Mouse (Mus musculus) thymus, postnatal 36 days (tissue): ENCODE data around the gene Mink1.

ENCODE experiments used
- DNase-seq, 2 experiments: peaks; one replicate each; pipeline ENCODE4 v3.0.0; 2022; ENCODE audit warnings: mixed read lengths in 2 of 2

Mink1 gene

GRCm38 (mm10) chr11:70654923-70655570, 92.4 kb downstream of the Mink1 start:
- DNase-seq, result peak; percentile 82 to 83

- peak; percentile 76 to 77 for DNase-seq
Measured at GRCm38 (mm10) chr11:70655571-70656455, 93.1 kb downstream of the Mink1 start.

- DNase-seq, result no peak
Measured at GRCm38 (mm10) chr11:70656456-70656927, 93.8 kb downstream of the Mink1 start.

DNA sequence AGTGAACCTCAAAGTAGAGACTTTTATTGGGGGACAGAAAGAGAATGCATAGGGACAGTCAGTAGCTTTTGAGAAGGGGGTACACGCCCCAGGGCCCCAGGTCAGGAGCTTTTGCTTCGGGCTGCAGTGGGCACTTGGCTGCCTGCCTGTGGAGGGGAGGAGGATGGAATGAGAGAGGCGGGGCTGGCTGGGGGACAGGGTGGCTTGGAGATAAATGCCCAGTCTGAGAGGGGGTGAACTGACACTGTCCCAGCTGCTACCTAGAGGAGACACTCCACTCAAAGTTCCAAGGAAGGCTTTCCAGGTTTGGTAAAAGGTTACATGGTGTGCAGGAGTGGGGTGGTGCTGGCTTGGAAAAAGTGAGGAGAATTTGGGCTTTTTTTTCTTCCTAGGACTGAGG, 94.3 kb downstream of the Mink1 start, which contains the start of gene Eno3:
Gene Eno3 (plus strand): TSS at position 239 of the 400 bp plus-strand sequence.
- DNase-seq, result no peak

GRCm38 (mm10) chr11:70657573-70657972, 94.9 kb downstream of the Mink1 start:
- DNase-seq, result no peak

DNA sequence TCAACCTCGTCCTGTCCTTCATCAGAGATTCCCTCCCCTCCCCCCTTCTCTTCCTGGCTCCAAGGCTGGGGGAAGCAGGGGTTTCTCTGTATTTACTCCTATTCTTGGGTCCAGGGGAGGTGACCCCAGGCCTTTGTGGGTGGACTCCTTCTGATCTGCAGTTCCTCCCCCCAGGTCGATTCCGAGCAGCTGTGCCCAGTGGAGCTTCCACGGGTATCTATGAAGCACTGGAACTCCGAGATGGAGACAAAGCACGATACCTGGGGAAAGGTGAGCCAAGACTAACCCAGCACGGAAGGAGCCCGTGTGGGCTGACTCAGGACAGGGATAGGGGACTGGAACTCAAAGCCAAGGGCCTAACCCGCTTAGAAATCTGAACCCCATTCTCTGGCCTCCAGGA, 95.3 kb downstream of the Mink1 start:
- no peak for DNase-seq

- DNase-seq, result peak in 1 of 2 experiments; percentile 11
Measured at GRCm38 (mm10) chr11:70658521-70658920, 95.8 kb downstream of the Mink1 start.

DNA sequence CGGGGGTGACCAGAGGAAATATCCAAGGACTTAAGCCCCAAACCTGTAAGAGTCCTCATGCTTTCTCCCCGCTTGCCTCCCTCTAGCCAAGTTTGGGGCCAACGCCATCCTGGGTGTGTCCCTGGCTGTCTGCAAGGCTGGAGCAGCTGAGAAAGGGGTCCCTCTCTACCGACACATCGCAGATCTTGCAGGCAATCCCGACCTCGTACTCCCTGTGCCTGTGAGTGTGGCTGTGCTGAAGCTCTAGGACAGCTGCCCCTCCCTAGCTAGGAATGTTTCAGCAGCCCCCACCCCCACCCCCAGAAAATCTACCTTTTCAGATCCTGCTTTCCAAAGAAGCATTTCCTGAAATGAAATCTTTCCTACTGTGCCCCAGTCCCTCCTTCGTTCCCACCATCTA, 96.3 kb downstream of the Mink1 start:
- DNase-seq, result peak in 1 of 2 experiments; percentile 10

DNA sequence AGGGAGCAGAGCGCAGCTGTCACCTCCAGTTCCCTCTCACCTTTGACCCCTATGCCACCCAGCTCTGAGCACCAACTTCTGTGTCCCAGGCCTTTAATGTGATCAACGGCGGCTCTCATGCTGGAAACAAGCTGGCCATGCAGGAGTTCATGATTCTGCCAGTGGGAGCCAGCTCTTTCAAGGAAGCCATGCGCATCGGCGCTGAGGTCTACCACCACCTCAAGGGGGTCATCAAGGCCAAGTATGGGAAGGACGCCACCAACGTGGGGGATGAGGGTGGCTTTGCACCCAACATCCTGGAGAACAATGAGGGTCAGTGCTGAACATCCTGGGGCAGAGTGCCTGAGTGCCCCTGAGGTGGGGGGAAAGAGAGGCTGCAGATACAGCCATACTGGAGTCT, 97.9 kb downstream of the Mink1 start:
- DNase-seq, result no peak

DNA sequence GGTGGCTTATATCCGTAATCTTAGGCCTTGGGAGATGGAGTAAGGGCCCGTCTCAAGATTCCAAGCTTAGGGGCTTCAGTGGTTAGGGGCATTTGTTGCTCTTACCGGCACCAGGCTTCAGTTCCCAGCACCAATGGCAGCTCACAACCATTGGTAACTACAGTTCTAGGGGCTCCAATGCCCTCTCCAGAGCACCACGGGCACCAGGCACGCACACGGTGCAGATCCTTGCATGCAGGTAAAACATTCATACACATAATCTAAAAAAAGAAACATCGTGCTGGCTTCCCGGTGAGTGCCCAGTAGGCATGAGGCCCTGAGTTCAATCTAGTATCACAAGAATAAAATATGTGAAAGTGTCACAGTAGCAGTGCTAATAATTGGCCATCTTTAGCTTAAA, 100.4 kb downstream of the Mink1 start:
- DNase-seq, result no peak

DNA sequence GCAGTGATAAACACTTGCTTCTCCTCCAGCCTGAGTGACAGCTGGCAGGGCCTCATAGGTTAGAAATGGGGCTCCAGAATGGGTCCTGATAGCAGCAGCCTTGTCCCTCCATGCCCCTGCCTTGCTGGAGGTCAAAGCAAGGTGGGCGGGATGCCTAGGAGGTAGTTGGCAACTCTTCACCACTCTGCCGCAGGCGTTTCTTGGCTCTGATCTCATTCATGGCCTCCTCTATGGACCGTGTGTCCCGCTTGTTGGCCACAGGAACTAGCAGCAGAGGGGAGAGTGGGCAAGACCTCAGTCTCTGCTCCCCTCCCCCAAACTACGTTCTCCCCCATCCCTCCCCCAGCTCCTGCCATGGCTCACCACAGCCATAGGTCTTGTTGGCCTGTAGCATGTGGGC, 101.3 kb downstream of the Mink1 start:
- no peak for DNase-seq
